Mouse (Mus musculus): ENCODE data around the gene Pdgfc. TPM values are rescaled to one million over a fixed set of nuclear protein-coding genes. Genes with fewer than 3 reads are reported as not detected.

The Pdgfc gene
- 1.8 TPM for polyA plus RNA-seq (2015; fragmentation: Illumina TruSeq; extraction: RNeasy Lipid Tissue Mini Kit (QIAGEN cat#74804); ENCODE audit: insufficient read depth, low read depth, low replicate concordance)

GRCm38 (mm10) chr3:81036151-81036553 is at the start of gene Pdgfc:
Gene Pdgfc, plus strand, starts transcription at chr3:81036416.

Other genes with a start within 250 kb of the Pdgfc start
- gene Gria2, start 233.6 kb upstream of the Pdgfc start, polyA plus RNA-seq (2015; fragmentation: Illumina TruSeq; extraction: RNeasy Lipid Tissue Mini Kit (QIAGEN cat#74804); ENCODE audit: insufficient read depth, low read depth, low replicate concordance), result 0.87 TPM
- 0.70 TPM for gene Glrb, start 122.8 kb upstream of the Pdgfc start, polyA plus RNA-seq (2015; fragmentation: Illumina TruSeq; extraction: RNeasy Lipid Tissue Mini Kit (QIAGEN cat#74804); ENCODE audit: insufficient read depth, low read depth, low replicate concordance)